Mouse (Mus musculus) thymus, postnatal 4 days (tissue): ENCODE results near the gene Cbx5.
"Not testable (repeated sequence)": the region's sequence is repeated elsewhere in the genome, so short reads cannot be mapped to it uniquely, and the experiment has no call there.

Source experiments
- DNase-seq: peaks from one replicate; pipeline ENCODE4 v3.0.0; 2021

Gene Cbx5

DNA sequence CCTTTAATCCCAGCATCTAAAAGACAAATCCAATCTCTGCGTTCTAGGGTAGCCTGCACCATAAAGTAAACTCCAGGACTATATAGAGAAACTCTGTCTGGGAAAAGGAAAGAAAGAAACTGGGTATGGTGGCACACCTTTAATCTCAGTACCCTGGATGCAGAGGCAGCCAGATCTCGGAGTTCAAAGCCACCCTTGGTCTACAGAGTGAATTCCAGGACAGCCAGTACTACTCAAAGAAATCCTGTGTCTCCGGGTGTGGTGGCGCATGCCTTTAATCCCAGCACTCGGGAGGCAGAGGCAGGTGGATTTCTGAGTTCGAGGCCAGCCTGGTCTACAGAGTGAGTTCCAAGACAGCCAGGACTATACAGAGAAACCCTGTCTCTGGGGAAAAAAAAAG is 9.9 kb upstream of the Cbx5 start:
- DNase-seq = not testable (repeated sequence)

DNA sequence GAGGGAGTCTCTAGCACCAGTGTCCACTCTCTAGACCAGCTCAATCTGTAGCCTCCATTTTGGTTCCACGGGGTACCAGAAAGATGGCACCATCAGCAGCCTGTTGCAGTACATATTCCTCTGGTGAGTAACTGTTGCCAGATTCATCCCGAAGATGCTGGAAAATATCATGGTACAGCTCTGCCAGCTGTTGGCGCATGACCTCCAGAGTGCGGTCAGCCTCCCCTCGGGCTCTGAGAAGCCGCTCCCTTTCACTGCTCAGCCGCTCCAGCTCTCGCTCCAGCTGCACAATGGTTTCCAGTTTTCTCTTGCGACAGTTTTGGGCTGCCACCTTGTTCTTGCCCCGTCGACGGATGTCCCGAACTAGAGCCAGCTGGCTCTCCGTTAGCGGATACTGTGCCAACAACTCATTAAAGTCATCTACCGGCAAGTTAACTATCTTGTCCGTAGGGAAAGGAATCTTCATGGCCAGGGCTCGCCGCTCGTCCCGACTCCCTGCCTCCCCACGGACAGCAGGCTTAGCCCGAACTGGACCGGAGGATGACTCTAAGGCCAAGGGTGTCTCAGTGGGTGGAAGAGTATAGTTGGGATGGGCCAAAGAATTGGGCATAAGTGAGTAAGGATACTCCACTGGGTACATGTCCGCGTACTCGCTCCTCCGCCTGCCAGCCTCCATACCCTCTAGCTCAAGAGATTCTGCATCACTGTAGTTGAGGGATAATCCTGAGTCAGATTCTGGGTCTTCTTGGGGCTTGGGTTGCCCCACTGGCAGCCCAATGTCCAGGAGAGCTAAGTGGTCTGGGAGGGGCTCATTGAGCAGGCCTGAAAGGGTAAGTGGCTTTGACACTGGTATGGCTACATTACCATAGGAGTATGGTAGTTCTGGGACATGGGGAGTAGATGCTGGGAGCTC is 9.0 kb upstream of the Cbx5 start:
- no peak for DNase-seq

DNA sequence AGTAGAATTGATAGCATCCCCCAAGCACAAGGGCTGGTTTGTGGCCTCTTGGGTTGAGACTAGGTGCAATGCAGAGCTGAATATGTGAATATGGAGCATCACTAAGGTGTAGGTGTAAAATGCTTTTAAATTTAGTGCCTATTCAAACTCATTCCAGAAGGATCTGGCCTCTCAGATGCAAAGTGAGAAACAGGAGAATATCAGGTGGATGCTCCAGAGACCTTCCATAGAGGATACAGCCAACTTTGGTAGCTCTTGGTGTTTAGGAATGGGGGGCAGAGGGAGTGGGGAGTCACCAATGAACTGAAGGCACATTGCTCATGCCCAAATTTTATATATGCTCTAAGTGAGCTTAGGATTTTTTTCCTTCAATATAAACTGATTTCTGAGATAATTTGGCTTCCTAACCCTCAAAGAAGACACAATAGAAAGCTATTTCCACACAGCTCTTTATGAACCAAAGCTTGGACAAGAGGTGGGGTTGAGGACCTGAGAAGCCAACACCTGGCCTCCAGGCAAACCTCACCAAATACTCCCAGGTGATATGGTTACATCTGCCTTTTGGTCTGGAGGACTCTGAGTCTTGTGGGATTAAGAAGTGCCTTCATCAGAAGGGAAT is 8.3 kb upstream of the Cbx5 start:
- no peak for DNase-seq

DNA sequence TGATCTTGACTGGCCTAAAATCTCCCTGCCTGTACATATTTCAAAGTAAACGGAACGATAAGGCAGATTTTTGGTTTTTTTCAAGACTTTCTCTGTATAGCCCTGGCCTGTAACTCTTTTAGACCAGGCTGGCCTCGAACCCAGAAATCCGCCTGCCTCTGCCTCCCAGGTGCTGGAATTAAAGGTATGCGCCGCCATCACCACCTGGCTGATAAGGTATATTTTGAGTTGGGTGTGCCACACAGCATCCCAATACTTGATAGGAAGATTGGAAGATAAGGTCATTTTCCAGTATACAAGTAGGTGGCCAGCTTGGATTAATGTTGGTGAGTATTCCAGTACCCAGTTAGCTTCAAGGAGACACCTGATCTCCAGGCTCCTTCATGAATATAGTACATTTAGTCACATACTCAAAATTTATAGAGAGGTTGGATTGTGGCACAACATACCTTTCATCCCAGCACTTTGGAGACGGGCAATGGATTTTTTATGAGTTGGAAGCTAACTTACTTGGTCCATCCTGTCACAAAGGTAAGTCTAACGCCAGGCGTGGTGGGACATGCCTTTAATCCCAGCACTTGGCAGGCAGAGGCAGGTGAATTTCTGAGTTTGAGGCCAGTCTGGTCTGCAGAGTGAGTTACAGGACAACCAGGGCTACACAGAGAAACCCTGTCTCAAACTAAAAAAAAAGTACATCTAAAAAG is 7.6 kb upstream of the Cbx5 start:
- no peak for DNase-seq

DNA sequence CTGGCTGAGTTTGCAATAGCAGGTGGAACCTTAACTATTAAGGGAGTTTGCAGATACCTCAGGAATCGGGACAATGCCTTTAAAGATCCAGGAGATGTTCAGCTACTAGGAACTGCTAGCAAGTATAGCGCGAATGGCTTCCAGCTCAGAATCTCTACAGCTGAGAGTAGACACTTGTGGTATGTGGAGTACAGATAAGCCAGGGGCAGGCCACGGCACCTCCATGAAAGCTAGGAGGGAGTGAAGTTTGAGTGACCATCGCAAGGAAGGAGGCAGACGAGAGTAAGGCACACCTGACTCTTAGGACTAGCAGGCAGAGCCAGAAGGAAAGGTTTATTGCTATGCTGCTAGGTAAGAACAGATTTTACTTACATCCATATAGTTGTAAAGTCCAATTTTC is 6.0 kb upstream of the Cbx5 start:
- DNase-seq = no peak

DNA sequence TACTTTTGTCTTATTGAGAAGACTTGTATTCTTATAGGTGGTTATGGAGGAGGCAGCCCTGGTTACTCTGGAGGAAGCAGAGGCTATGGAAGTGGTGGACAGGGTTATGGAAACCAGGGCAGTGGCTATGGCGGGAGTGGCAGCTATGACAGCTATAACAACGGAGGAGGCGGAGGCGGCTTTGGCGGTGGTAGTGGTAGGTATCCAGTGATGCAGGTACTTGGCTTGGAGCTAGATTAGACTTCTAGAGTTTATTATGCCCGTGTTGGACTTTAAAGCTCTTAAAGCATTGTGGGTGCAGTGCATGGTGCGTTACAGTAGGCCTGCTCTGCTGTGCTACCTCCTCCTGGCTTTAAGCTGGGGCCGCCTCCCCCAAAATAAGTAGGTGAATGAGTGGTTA is 3.3 kb upstream of the Cbx5 start:
- peak; percentile 22 for DNase-seq

DNA sequence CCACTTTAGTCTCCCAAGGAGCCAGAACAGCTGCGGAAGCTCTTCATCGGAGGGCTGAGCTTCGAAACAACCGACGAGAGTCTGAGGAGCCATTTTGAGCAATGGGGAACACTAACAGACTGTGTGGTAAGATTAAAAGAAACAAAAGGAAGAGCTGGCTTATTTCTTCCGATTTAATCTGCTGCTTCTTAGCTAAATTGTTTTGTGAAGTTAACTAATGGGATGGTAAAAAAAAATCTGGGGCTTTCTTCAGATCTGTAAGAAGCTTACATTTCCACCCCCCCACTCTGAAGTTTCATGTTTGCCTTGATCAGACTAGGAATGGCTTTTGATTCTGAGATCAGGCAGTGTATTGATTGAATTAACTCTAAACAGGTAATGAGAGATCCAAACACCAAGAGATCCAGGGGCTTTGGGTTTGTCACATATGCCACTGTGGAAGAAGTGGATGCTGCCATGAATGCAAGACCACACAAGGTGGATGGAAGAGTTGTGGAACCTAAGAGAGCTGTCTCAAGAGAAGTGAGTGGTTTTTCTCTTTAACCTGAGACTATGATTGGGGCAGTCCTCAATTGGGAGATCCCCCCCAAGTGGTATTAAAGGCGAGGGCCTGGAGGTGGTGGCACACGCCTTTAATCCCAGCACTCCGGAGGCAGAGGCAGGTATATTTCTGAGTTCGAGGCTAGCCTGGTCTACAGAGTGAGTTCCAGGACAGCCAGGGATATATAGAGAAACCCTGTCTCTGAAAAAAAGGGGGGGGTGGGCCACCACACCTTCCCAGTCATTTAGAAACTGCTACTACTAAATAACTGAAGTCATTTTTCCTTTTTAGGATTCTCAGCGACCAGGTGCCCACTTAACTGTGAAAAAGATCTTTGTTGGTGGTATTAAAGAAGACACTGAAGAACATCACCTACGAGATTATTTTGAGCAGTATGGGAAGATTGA is 1.7 kb upstream of the Cbx5 start:
- DNase-seq = not testable (repeated sequence)

DNA sequence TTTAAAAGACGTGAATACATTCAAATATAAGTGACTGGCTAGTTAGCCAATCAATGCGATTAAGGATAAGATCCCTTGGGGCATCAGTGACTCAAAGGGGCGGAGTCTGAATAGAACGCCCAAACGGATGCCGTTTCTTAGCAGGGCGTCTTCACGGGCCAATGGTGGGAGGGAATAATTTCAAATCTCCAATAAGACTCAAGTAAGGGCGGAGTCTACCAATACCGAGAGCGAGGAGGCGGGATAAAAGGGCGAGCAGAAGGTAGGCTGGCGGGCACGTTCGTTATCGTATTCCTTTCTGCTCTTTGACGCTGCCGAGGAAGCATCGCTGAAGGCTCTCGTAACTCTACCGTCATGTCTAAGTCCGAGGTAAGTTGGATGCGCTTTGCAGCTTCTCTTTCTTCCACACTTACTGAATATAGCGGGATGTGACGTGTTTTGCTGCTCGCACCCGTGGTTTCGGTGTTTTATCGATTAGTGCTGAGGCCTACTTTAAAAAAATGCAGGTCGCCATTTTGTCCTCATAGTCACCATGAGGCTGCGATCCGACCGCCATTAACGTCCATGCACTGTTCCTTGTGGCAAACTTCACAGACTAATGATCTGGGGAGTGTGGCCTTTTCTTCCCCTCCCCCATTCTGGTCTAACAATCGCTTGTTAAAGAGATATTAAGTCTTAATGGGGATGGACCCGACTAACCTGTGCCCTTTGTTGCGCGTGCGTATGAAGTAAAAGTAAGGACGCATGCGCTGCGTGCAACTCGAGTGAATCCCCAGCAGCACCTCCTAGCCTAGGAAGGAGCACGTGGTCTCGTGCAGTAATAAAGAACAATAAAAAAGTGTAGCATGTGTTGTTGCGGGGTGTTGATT is 778 bp upstream of the Cbx5 start, which contains the start of gene Hnrnpa1:
TSS of gene Hnrnpa1 (plus strand) at position 273 of the 869 bp plus-strand sequence.
- peak; percentile 85 for DNase-seq

DNA sequence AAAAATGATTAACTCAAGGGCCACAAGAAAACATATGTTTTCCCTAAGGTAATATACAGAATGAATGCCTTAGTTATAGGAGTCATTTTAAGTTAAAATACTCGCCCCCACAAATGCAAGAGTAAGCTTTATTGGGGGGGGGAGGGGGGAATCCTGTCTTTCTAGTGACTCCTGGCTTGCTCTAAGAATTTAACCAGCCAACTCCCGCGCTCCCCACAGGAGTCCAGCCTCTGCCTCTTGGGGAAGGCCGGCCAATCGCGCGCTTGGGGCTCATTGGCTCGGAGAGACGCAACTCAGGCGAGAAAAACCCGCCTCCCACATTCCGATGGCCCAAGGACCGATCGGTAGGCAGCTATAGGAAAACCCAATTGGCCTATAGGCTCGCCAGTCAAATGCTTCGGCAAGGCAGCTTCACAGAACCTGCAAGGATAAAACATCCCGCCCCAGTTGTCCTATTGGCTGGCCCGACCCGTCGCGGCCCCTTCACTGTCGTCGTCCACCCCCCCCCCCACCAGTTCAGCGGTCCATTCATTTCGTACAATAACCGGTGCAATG is 409 bp downstream of the Cbx5 start:
- peak; percentile 89 for DNase-seq

DNA sequence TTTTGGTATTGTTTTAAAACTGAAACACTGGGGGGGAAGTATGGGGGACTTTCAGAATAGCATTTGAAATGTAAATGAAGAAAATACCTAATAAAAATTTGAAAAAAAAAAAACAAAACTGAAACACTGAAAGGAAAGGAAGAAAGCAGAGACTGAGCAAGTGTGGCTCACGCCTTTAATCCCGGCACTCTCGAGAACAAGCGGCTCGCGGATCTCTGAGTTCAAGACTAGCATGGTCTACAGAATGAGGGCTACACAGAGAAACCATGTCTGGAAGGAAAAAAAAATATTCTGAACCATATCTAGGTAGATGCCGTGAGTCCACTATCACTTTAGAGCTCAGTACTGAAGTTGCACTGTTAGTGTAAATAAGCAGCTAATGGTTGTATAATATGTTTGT is 2.3 kb downstream of the Cbx5 start:
- no peak for DNase-seq

DNA sequence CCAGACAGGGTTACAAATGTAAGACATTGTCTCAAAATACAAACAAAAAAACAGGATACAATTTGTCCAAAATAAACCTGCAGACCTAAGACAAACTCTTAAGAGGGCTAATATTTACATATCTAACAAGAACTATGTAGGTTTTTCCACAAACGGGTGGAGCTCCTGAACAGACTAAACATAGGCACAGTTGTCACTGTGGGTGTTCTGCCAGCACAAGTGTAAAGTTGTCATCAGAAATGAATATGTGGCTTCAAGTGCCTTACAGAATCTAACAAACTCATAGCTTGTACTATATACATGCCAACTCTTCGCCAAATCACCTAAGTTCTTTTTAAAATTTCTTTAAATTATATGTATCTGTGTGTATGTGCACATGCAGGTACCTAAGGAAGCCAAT is 6.5 kb downstream of the Cbx5 start:
- DNase-seq = no peak

DNA sequence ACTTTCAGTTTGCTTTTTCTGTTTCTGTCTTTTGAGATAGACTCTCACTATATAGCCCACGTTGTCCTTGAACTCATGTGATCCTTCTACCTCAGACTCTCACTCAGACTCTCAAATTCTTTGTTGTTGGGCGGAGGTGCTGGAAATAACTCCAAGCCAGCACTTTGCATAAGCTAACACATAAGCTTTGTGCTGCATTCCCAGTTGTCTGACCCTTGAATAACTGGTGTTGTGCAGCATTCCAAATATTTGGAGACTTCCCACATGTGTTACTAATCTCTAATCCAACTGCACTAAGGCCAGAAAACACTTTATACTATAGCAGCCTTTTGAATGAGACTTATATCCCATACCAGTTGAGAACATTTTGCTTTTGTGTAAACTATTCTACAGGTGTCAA is 10.7 kb downstream of the Cbx5 start:
- no peak for DNase-seq

DNA sequence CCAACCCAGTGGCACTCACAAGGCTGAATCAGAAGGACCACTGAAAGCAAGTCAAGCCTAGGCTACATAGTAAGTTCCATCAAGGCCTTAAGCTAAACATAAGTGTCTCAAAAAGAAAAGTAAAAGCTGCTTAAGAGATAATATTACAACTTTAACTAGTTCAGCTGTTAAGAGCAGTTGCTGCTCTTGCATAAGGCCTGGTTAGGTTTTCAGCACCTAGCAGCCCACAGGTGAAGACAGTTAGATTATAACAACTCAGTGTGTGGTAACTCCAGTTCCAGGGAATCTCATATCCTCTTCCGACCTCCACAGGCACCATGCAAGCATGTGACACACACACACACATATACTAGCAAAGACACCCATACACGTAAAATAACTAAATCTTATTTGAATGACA is 12.0 kb downstream of the Cbx5 start:
- no peak for DNase-seq

DNA sequence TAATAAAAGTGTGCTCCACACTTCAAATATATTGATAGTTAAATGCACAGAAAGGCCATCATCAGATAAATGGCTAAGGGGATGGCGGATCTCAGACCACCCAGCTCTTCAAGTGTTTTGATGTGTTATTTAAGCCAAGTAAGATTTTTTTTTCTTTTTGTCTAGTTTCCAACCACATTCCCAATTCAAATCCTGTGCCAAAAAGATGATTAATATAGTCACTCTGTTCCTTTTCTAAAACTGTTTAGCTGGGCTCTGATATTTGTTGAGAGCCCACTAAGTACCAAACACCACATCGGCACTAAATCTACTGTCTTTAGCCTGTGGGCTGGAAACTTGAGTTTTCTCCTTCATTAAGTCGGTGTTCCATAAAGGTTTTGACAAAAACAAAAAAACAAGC is 12.6 kb downstream of the Cbx5 start:
- no peak for DNase-seq

DNA sequence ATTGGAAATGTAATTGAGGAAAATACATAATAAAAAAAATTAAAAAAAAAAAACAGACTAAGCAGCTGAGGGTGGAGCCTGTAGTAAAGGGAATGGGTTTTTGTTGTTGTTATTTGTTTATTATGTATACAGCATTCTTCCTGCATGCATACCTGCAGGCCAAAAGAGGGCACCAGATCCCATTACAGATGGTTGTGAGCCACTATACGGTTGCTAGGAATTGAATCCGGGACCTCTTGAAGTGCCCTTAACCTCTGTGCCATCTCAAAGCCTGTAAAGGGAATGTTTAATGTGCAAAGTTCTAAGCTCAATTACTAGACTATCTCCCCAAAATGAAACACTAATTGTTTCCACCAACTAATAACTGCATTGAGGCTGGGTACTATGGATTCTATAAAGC is 15.5 kb downstream of the Cbx5 start:
- DNase-seq = no peak

DNA sequence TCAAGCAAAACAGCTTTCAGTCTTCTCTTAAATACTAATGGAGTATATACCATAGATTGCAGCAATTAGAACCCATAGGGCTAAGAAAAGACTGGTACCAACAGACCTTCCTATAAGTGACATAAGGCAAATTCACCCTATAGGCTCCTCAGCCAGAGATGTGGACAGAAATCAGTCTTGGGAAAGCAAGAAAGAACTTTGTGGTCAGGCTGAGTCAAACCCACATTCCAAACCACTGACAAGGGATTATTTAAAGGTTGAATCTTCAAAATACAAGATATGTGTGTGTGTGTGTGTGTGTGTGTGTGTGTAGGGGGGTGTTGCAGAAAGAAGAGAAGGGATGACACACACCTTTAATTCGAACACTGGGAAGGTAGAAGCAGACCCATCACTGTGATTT is 18.2 kb downstream of the Cbx5 start:
- DNase-seq = no peak

DNA sequence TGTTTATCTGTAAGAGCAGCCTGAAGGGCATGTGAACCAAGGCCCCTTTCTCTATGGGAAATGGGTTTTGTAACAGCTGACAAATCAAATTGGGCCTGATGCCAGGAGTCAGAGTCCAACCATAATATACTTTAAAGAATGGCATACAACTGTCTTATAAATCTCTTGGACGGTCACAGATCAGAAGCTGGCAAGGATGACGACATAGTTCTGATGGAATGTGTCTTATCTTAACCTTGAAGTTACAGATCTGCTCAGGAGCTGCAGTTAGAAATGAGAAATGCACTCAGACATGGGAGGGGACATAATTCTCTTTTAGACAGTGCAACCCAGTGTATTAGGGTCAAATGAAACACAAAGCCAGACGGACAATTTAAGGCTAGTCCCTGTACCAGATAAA is 18.8 kb downstream of the Cbx5 start:
- DNase-seq = no peak

DNA sequence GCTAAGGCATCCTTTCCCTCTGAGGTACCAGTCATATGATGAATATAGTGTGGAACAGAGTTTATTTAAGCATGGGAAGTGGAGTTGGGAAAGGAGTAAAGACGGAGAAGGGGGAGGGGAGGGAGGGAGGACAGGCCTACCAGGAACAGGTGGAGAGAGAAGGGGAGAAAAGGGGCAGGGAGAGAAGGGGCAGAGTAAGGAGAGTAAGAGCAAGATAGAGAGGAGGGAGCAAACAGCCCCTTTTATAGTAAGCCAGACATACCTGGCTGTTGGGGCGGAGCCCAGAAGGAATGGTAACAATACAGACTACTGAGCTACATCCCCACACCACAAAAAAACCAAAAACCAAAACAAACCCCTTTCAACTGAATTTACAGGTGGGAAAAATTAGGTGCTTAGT is 23.6 kb downstream of the Cbx5 start:
- DNase-seq = no peak

DNA sequence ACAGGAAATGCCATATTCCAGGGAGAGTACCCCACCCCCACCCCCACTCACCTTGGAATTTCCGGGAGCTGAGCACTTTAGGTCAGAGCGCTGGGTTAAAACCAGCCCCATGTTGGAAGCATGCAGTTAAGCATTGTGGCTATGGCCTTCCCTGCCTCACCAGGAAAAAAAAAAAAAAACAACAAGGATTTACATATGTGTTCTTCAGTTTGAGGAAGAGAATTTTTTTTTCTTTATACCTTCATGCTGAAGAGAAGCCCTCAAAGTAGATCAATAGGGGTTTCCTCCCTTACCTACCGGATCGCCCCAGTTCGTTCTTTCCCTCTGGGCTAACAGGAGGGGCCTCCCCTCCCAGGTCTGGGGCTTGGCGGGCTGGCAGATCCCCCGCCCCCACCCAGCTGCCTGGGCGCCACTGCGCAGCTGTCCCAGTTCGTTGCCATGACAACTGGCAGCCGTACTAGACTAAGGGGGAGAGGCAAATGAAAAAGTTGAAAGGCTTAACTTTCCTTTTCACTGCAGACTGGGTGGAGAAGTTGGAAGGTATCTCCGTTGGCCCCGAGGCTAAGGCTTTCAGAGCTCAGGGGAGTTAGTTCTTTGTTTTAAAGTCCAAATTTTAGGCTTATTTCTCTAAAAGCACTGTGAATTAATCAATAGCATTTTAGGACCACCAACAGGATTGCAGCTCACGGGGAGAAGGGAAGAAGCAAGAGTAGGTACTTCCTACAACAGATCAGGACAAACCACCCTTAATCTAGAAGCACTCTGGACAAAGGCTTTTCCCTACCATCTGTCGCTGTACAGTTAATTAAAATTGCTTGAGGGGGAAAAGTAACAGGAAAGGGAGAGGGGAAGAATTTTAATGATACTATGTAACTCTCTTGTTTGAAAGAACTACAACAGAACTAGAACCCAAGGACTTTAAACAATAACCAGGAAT is 24.4 kb downstream of the Cbx5 start:
- DNase-seq = peak; percentile 94

DNA sequence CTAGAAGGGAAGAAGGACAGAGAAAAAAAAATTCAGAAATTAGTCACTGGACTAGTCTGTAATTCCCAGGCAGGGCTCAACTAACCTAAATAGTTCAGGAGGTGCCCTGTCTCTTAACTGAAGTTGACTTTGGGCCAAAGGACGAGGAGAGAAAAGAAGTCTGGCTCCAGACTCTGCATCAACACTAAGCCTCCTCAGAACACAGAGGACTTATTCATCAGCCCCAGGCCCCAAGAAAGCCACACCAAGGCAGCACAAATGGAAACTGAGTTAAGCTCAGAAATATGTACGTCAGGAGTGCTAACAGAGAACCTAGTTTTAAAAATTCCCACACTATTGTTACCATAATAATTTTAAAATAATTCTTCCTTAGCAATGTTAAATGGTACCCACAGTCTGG is 25.5 kb downstream of the Cbx5 start:
- DNase-seq = no peak
